Mouse (Mus musculus) kidney, postnatal 0 days (tissue): ENCODE measurements around the gene Rpl18a. TPM values are rescaled to one million over a fixed set of nuclear protein-coding genes. Genes with fewer than 3 reads are reported as not detected.

ENCODE experiments used
- ATAC-seq: fragments of 200-750 bp; cut with Nextera tagmentation; replicated peaks from 2 replicates; pipeline ENCODE4 v1.8.0; 2017; ENCODE audit warnings: low read depth, moderate number of reproducible peaks, moderate TSS enrichment, moderate library complexity; ENCODE audit not compliant: low FRiP score
- DNase-seq: peaks from one replicate; pipeline ENCODE4 v3.0.0-alpha.2; 2016; ENCODE audit warnings: low spot score
- H3K27ac ChIP-seq: fragments of 300-500 bp; sonication (generic); 2 replicates; pipeline ENCODE4 v1.5.1; 2014; ENCODE audit warnings: mild to moderate bottlenecking
- H3K27me3 ChIP-seq: fragments of 300-500 bp; sonication (generic); 2 replicates; pipeline ENCODE4 v1.6.1; 2014; ENCODE audit warnings: low read length, mixed read lengths; ENCODE audit not compliant: insufficient read depth
- H3K36me3 ChIP-seq: fragments of 300-500 bp; sonication (generic); 2 replicates; pipeline ENCODE4 v1.6.1; 2014; ENCODE audit warnings: low read length, mixed read lengths; ENCODE audit not compliant: insufficient read depth
- H3K4me1 ChIP-seq: fragments of 300-500 bp; sonication (generic); replicated peaks from 2 replicates; pipeline ENCODE4 v1.6.1; 2014; ENCODE audit warnings: antibody characterized with exemption, low read length, mixed read lengths; ENCODE audit not compliant: insufficient read depth
- H3K4me2 ChIP-seq: fragments of 300-500 bp; sonication (generic); 2 replicates; pipeline ENCODE4 v1.6.1; 2014; ENCODE audit warnings: mild to moderate bottlenecking, low read length, moderate library complexity, mixed read lengths
- H3K4me3 ChIP-seq: fragments of 300-500 bp; sonication (generic); replicated peaks from 2 replicates; pipeline ENCODE4 v1.5.1; 2014; ENCODE audit warnings: low read depth, low read length
- H3K9ac ChIP-seq: fragments of 300-500 bp; sonication (generic); 2 replicates; pipeline ENCODE4 v1.6.1; 2014; ENCODE audit warnings: low read depth, low read length
- H3K9me3 ChIP-seq: fragments of 300-500 bp; sonication (generic); replicated peaks from 2 replicates; pipeline ENCODE4 v1.6.1; 2016; ENCODE audit warnings: low read length, inconsistent platforms, mixed read lengths
- CTCF ChIP-seq: IDR thresholded peaks from 2 replicates; pipeline ENCODE4 v1.5.1; 2016; ENCODE audit warnings: antibody characterized with exemption, low read depth, mild to moderate bottlenecking, moderate library complexity
- WGBS: fragments of 180-500 bp; shearing (Covaris S2); extraction: QIAGEN DNeasy Blood & Tissue Kit; methylation state at CpG from one replicate; pipeline ENCODE4 v1.1.7; 2014; 5-methylcytosine and 5-hydroxymethylcytosine counted together
- polyA plus RNA-seq: library from polyadenylated mRNA; unstranded; fragments of >200 nt; fragmentation: Nextera tagmentation; extraction: Ambion mirVana; gene quantifications from 2 replicates; pipeline ENCODE4 v1.2.1, GENCODE M21; 2015

The Rpl18a gene
- polyA plus RNA-seq, 1 experiment from 2014 or later: 5,941 TPM

- Histone ChIP-seq H3K9ac (no peak overlapping the region), H3K27me3 (no peaks in the 10 kb centered on the region), H3K4me3 (no peak overlapping the region), H3K9me3 (no peaks in the 10 kb centered on the region), H3K4me2 (peak overlapping the region; percentile 84), H3K4me1 (peaks cover 11% of the 10 kb centered on the region; the same call in 1 of the 2 replicates), H3K27ac (no peak overlapping the region), H3K36me3 (no peaks in the 10 kb centered on the region)
- ATAC-seq (no peak), DNase-seq (no peak)
- 69% methylated on average over 5 of the region's 5 CpGs for WGBS
- TF ChIP-seq CTCF: no peak
These were observed 41.2 kb downstream of the Rpl18a start for GRCm38 (mm10) chr8:70856028-70856427.

GRCm38 (mm10) chr8:70853863-70854262 lies 43.3 kb downstream of the Rpl18a start:
- WGBS: 77% methylated on average over 2 of the region's 2 CpGs
- ATAC-seq: no peak

GRCm38 (mm10) chr8:70852595-70853231 lies 44.5 kb downstream of the Rpl18a start:
- DNase-seq (no peak), ATAC-seq (no peak)
- Histone ChIP-seq H3K9me3 (no peaks in the 10 kb centered on the region), H3K4me3 (no peak overlapping the region), H3K27me3 (no peaks in the 10 kb centered on the region; the same call in 1 of the 2 replicates), H3K27ac (no peak overlapping the region), H3K9ac (no peak overlapping the region), H3K36me3 (no peaks in the 10 kb centered on the region), H3K4me1 (peaks cover 11% of the 10 kb centered on the region; the same call in 1 of the 2 replicates), H3K4me2 (no peak overlapping the region)
- 89% methylated on average over 41 of the region's 41 CpGs for WGBS
- TF ChIP-seq CTCF: no peak

More at GRCm38 (mm10) chr8:70853863-70854262, 43.3 kb downstream of the Rpl18a start:
- H3K9me3 ChIP-seq: no peaks in the 10 kb centered on the region
- H3K27ac ChIP-seq: no peak overlapping the region
- H3K27me3 ChIP-seq: no peaks in the 10 kb centered on the region; the same call in 1 of the 2 replicates
- no peak overlapping the region for H3K4me2 ChIP-seq
- H3K9ac ChIP-seq: no peak overlapping the region
- DNase-seq: no peak
- no peak for TF ChIP-seq CTCF
- H3K36me3 ChIP-seq: no peaks in the 10 kb centered on the region
- H3K4me3 ChIP-seq: no peak overlapping the region
- peaks cover 11% of the 10 kb centered on the region; the same call in 1 of the 2 replicates for H3K4me1 ChIP-seq

GRCm38 (mm10) chr8:70851837-70852236 lies 45.4 kb downstream of the Rpl18a start:
- Histone ChIP-seq H3K27me3 (no peaks in the 10 kb centered on the region; the same call in 1 of the 2 replicates), H3K4me2 (no peak overlapping the region), H3K27ac (no peak overlapping the region), H3K9ac (no peak overlapping the region), H3K9me3 (no peaks in the 10 kb centered on the region), H3K4me3 (no peak overlapping the region), H3K4me1 (peaks cover 6% of the 10 kb centered on the region; the same call in 1 of the 2 replicates), H3K36me3 (no peaks in the 10 kb centered on the region)
- no peak for TF ChIP-seq CTCF
- 33% methylated on average over 6 of the region's 6 CpGs for WGBS
- DNase-seq (no peak), ATAC-seq (no peak)

GRCm38 (mm10) chr8:70850947-70851346 lies 46.3 kb downstream of the Rpl18a start:
- Histone ChIP-seq H3K27ac (no peak overlapping the region), H3K4me2 (no peak overlapping the region), H3K4me3 (no peak overlapping the region), H3K36me3 (no peaks in the 10 kb centered on the region), H3K9me3 (no peaks in the 10 kb centered on the region), H3K27me3 (no peaks in the 10 kb centered on the region; the same call in 1 of the 2 replicates), H3K4me1 (no peaks in the 10 kb centered on the region), H3K9ac (no peak overlapping the region)
- no peak for TF ChIP-seq CTCF
- DNase-seq: no peak
- no peak for ATAC-seq
- WGBS: 85% methylated on average over 4 of the region's 4 CpGs

- no peak for ATAC-seq
These were observed 46.9 kb downstream of the Rpl18a start for GRCm38 (mm10) chr8:70850132-70850845.

More at GRCm38 (mm10) chr8:70850132-70850845, 46.9 kb downstream of the Rpl18a start:
- Histone ChIP-seq H3K4me1 (no peaks in the 10 kb centered on the region), H3K4me3 (no peak overlapping the region), H3K27ac (no peak overlapping the region), H3K4me2 (no peak overlapping the region), H3K27me3 (no peaks in the 10 kb centered on the region; the same call in 1 of the 2 replicates), H3K36me3 (no peaks in the 10 kb centered on the region), H3K9ac (no peak overlapping the region), H3K9me3 (no peaks in the 10 kb centered on the region)
- WGBS: 79% methylated on average over 7 of the region's 7 CpGs
- no peak for DNase-seq
- TF ChIP-seq CTCF: no peak
